Comparison of ENCODE assay signal across 26 mouse cellular contexts in the genomic region with DNA sequence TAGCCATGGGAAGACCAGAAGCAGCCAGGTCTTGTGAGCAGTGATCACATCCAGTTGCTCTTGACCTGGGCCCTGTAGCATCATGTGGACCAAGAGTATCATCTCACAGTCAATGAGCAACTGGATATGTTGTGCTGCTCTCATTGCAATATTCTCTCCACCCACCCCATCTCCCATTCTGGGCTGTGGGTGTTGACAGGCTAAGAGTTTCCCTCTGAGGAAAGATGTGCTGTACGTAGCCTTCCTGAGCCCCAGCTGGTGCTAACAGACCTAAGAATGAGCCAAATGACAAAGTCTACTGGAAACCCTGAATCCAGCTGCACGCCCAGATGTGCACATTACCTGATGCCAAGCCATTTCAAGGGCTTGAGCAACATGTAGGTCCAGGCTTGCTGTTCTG.
"Had no signal": no experiment of that assay in that cellular context is flagged by ENCODE, and none has a peak within 500 bp of the region (broad histone marks: within the 10 kb centered on the region; RNA-seq: fewer than 3 reads in every experiment).

No protein-coding gene starts in this region.

- H3K9me3 ChIP-seq: heart, embryonic 10.5 days; heart, embryonic 13.5 days; heart, embryonic 15.5 days; hindbrain, embryonic 13.5 days; hindbrain, embryonic 15.5 days; kidney, embryonic 15.5 days; limb, embryonic 13.5 days; limb, embryonic 15.5 days; liver, embryonic 12.5 days had no signal

- ATAC-seq: hindbrain, postnatal 0 days; intestine, embryonic 16.5 days; liver, embryonic 12.5 days had no signal

- H3K27me3 ChIP-seq: heart, embryonic 13.5 days; heart, embryonic 15.5 days; hindbrain, embryonic 13.5 days; hindbrain, embryonic 15.5 days; kidney, embryonic 15.5 days; limb, embryonic 13.5 days; limb, embryonic 15.5 days; liver, embryonic 12.5 days had no signal

- DNase-seq: gastrocnemius, adult 2 months; gastrocnemius, postnatal 14 days; gastrocnemius, postnatal 36 days; heart, adult 18-20 months; heart, postnatal 36 days; kidney, adult 11 months; kidney, adult 2 months; kidney, adult 9 months; kidney, postnatal 14 days; kidney, postnatal 36 days; layer of hippocampus, adult 9-11 months; layer of hippocampus, postnatal 36 days; left cerebral cortex, postnatal 4 days had no signal

- H3K9ac ChIP-seq: heart, embryonic 13.5 days; heart, embryonic 15.5 days; hindbrain, embryonic 13.5 days; hindbrain, embryonic 15.5 days; kidney, embryonic 15.5 days; limb, embryonic 13.5 days; limb, embryonic 15.5 days; liver, embryonic 12.5 days; liver, embryonic 14.5 days had no signal

- H3K4me1 ChIP-seq: heart, embryonic 10.5 days; heart, embryonic 13.5 days; heart, embryonic 15.5 days; hindbrain, embryonic 13.5 days; hindbrain, embryonic 15.5 days; kidney, embryonic 15.5 days; limb, embryonic 13.5 days; limb, embryonic 15.5 days; liver, embryonic 12.5 days had no signal

- H3K4me2 ChIP-seq: heart, embryonic 13.5 days; heart, embryonic 15.5 days; hindbrain, embryonic 13.5 days; hindbrain, embryonic 15.5 days; kidney, embryonic 15.5 days; limb, embryonic 13.5 days; limb, embryonic 15.5 days; liver, embryonic 12.5 days had no signal

- H3K4me3 ChIP-seq: gastrocnemius, adult 2 months; heart, embryonic 10.5 days; heart, embryonic 13.5 days; heart, embryonic 15.5 days; hindbrain, embryonic 13.5 days; hindbrain, embryonic 15.5 days; kidney, embryonic 15.5 days; limb, embryonic 13.5 days; limb, embryonic 15.5 days; liver, embryonic 12.5 days had no signal

- H3K27ac ChIP-seq: gastrocnemius, adult 2 months; heart, embryonic 10.5 days; heart, embryonic 13.5 days; heart, embryonic 15.5 days; hindbrain, embryonic 13.5 days; hindbrain, embryonic 15.5 days; hindbrain, postnatal 0 days; kidney, embryonic 15.5 days; kidney, postnatal 0 days; limb, embryonic 13.5 days; limb, embryonic 15.5 days; liver, embryonic 12.5 days; liver, embryonic 14.5 days had no signal

- H3K36me3 ChIP-seq: heart, embryonic 10.5 days; heart, embryonic 13.5 days; heart, embryonic 15.5 days; hindbrain, embryonic 13.5 days; hindbrain, embryonic 15.5 days; kidney, embryonic 15.5 days; limb, embryonic 13.5 days; limb, embryonic 15.5 days; liver, embryonic 12.5 days had no signal
